Mouse (Mus musculus): ENCODE data around the gene BC034090. TPM values are rescaled to one million over a fixed set of nuclear protein-coding genes. Genes with fewer than 3 reads are reported as not detected.

The BC034090 gene
- polyA plus RNA-seq, 2 experiments = 5.6 to 28.0 TPM

GRCm38 (mm10) chr1:155212081-155212480 is 32.2 kb downstream of the BC034090 start:
- Histone ChIP-seq H3K9ac (ENCODE audit: low read depth, low read length, severe bottlenecking) (no peak overlapping the region), H3K4me2 (replicated peaks; ENCODE audit: low read depth, low read length, severe bottlenecking) (no peak overlapping the region), H3K4me3 (replicated peaks; ENCODE audit: low read length) (no peak overlapping the region), H3K9me3 (ENCODE audit: control insufficient read depth, low read length) (no peaks in the 10 kb centered on the region), H3K27ac (replicated peaks; ENCODE audit: low read depth, low read length) (peak overlapping the region; percentile 26), H3K27me3 (ENCODE audit: control insufficient read depth, insufficient read depth, low read length) (no peaks in the 10 kb centered on the region), H3K36me3 (ENCODE audit: control insufficient read depth, insufficient read depth, low read length) (peaks cover 23% of the 10 kb centered on the region), H3K4me1 (ENCODE audit: control insufficient read depth, insufficient read depth, low read length) (peaks cover 55% of the 10 kb centered on the region)
- no peak for TF ChIP-seq POLR2A (IDR thresholded peaks at IDR 0.05; ENCODE audit: borderline replicate concordance, extremely low read depth, insufficient read depth, insufficient read length)
- DNase-seq (ENCODE audit: low spot score) (no peak), ATAC-seq (ENCODE audit: low FRiP score, low read depth) (peak; percentile 4; the same call in 1 of the 2 replicates)
- 38% methylated on average over 4 of the region's 4 CpGs for WGBS

- WGBS = 17% methylated on average over 7 of the region's 7 CpGs
- Histone ChIP-seq H3K36me3 (ENCODE audit: control insufficient read depth, insufficient read depth, low read length) (peaks cover 26% of the 10 kb centered on the region), H3K27me3 (ENCODE audit: control insufficient read depth, insufficient read depth, low read length) (no peaks in the 10 kb centered on the region), H3K9ac (ENCODE audit: low read depth, low read length, severe bottlenecking) (no peak overlapping the region; the same call in 1 of the 2 replicates), H3K4me3 (replicated peaks; ENCODE audit: low read length) (no peak overlapping the region), H3K4me2 (replicated peaks; ENCODE audit: low read depth, low read length, severe bottlenecking) (no peak overlapping the region), H3K4me1 (ENCODE audit: control insufficient read depth, insufficient read depth, low read length) (peaks cover 53% of the 10 kb centered on the region), H3K9me3 (ENCODE audit: control insufficient read depth, low read length) (no peaks in the 10 kb centered on the region), H3K27ac (replicated peaks; ENCODE audit: low read depth, low read length) (no peak overlapping the region)
- ATAC-seq (ENCODE audit: low FRiP score, low read depth) (no peak), DNase-seq (ENCODE audit: low spot score) (no peak)
- no peak for TF ChIP-seq POLR2A (IDR thresholded peaks at IDR 0.05; ENCODE audit: borderline replicate concordance, extremely low read depth, insufficient read depth, insufficient read length)
Measured at GRCm38 (mm10) chr1:155211017-155211416, 33.2 kb downstream of the BC034090 start.

- peaks cover 29% of the 10 kb centered on the region for H3K36me3 ChIP-seq (ENCODE audit: control insufficient read depth, insufficient read depth, low read length)
- no peaks in the 10 kb centered on the region for H3K27me3 ChIP-seq (ENCODE audit: control insufficient read depth, insufficient read depth, low read length)
- no peak for TF ChIP-seq POLR2A (IDR thresholded peaks at IDR 0.05; ENCODE audit: borderline replicate concordance, extremely low read depth, insufficient read depth, insufficient read length)
- peaks cover 53% of the 10 kb centered on the region for H3K4me1 ChIP-seq (ENCODE audit: control insufficient read depth, insufficient read depth, low read length)
- H3K9ac ChIP-seq (ENCODE audit: low read depth, low read length, severe bottlenecking) = no peak overlapping the region
- H3K9me3 ChIP-seq (ENCODE audit: control insufficient read depth, low read length) = no peaks in the 10 kb centered on the region
- 65% methylated on average over 10 of the region's 11 CpGs for WGBS
- no peak overlapping the region for H3K27ac ChIP-seq (replicated peaks; ENCODE audit: low read depth, low read length)
- H3K4me2 ChIP-seq (replicated peaks; ENCODE audit: low read depth, low read length, severe bottlenecking) = no peak overlapping the region
- H3K4me3 ChIP-seq (replicated peaks; ENCODE audit: low read length) = no peak overlapping the region
- ATAC-seq (ENCODE audit: low FRiP score, low read depth) = no peak
- no peak for DNase-seq (ENCODE audit: low spot score)
Measured at GRCm38 (mm10) chr1:155210011-155210763, 34.1 kb downstream of the BC034090 start.

- no peak overlapping the region for H3K4me2 ChIP-seq (replicated peaks; ENCODE audit: low read depth, low read length, severe bottlenecking)
- peaks cover 30% of the 10 kb centered on the region for H3K36me3 ChIP-seq (ENCODE audit: control insufficient read depth, insufficient read depth, low read length)
- no peaks in the 10 kb centered on the region for H3K9me3 ChIP-seq (ENCODE audit: control insufficient read depth, low read length)
- ATAC-seq (ENCODE audit: low FRiP score, low read depth) (no peak), DNase-seq (ENCODE audit: low spot score) (peak; percentile 32)
- H3K27ac ChIP-seq (replicated peaks; ENCODE audit: low read depth, low read length) = 0 out of 2 replicates have a peak overlapping the region, but pooled peaks have one; percentile 43
- no peaks in the 10 kb centered on the region for H3K27me3 ChIP-seq (ENCODE audit: control insufficient read depth, insufficient read depth, low read length)
- peaks cover 43% of the 10 kb centered on the region for H3K4me1 ChIP-seq (ENCODE audit: control insufficient read depth, insufficient read depth, low read length)
- no peak overlapping the region for H3K9ac ChIP-seq (ENCODE audit: low read depth, low read length, severe bottlenecking)
- no peak for TF ChIP-seq POLR2A (IDR thresholded peaks at IDR 0.05; ENCODE audit: borderline replicate concordance, extremely low read depth, insufficient read depth, insufficient read length)
- no peak overlapping the region for H3K4me3 ChIP-seq (replicated peaks; ENCODE audit: low read length)
- 66% methylated on average over 3 of the region's 3 CpGs for WGBS
Measured at GRCm38 (mm10) chr1:155207859-155208258, 36.4 kb downstream of the BC034090 start.

GRCm38 (mm10) chr1:155205822-155206660 is 38.2 kb downstream of the BC034090 start:
- Histone ChIP-seq H3K27me3 (ENCODE audit: control insufficient read depth, insufficient read depth, low read length) (no peaks in the 10 kb centered on the region), H3K36me3 (ENCODE audit: control insufficient read depth, insufficient read depth, low read length) (peaks cover 48% of the 10 kb centered on the region), H3K4me3 (replicated peaks; ENCODE audit: low read length) (no peak overlapping the region), H3K9ac (ENCODE audit: low read depth, low read length, severe bottlenecking) (no peak overlapping the region), H3K27ac (replicated peaks; ENCODE audit: low read depth, low read length) (peak overlapping the region; percentile 30; the same call in 1 of the 2 replicates), H3K4me2 (replicated peaks; ENCODE audit: low read depth, low read length, severe bottlenecking) (no peak overlapping the region), H3K4me1 (ENCODE audit: control insufficient read depth, insufficient read depth, low read length) (peaks cover 28% of the 10 kb centered on the region), H3K9me3 (ENCODE audit: control insufficient read depth, low read length) (no peaks in the 10 kb centered on the region)
- no peak for TF ChIP-seq POLR2A (IDR thresholded peaks at IDR 0.05; ENCODE audit: borderline replicate concordance, extremely low read depth, insufficient read depth, insufficient read length)
- ATAC-seq (ENCODE audit: low FRiP score, low read depth) = 0 out of 2 replicates have a peak, but pooled peaks have one; percentile 9
- DNase-seq (ENCODE audit: low spot score) = peak; percentile 49
- WGBS = 58% methylated on average over 19 of the region's 19 CpGs

All from limb, embryonic 14.5 days (tissue).